Mouse (Mus musculus): ENCODE data around the gene Gemin8.

GRCm38 (mm10) chrX:166170800-166171738 is 815 bp downstream of the Gemin8 start:
- TF ChIP-seq POLR2A (IDR thresholded peaks at IDR 0.05; ENCODE audit: low read depth, low read length), result no peak
- TF ChIP-seq CTCF (IDR thresholded peaks at IDR 0.05; ENCODE audit: extremely low read depth, insufficient read length, insufficient replicate concordance, low read depth, low read length), result no peak

Data from small intestine, adult 2 months (tissue).